Mouse (Mus musculus) neural tube, embryonic 12.5 days (tissue): ENCODE results near the gene Dnm1. TPM values are rescaled to one million over a fixed set of nuclear protein-coding genes. Genes with fewer than 3 reads are reported as not detected.

Experiments used
- ATAC-seq: fragments of 200-750 bp; cut with Nextera tagmentation; 2 replicates; pipeline ENCODE4 v1.8.0; 2017; ENCODE audit warnings: low read depth, mild to moderate bottlenecking, moderate TSS enrichment, moderate library complexity; ENCODE audit not compliant: low FRiP score
- H3K27ac ChIP-seq: fragments of 300-500 bp; sonication (generic); 2 replicates; pipeline ENCODE4 v1.5.1; 2016
- H3K27me3 ChIP-seq: fragments of 300-500 bp; sonication (generic); replicated peaks from 2 replicates; pipeline ENCODE4 v1.6.1; 2016; ENCODE audit warnings: mild to moderate bottlenecking
- H3K36me3 ChIP-seq: fragments of 300-500 bp; sonication (generic); 2 replicates; pipeline ENCODE4 v1.6.1; 2016; ENCODE audit warnings: mild to moderate bottlenecking
- H3K4me1 ChIP-seq: fragments of 300-500 bp; sonication (generic); 2 replicates; pipeline ENCODE4 v1.6.1; 2016
- H3K4me2 ChIP-seq: fragments of 300-500 bp; sonication (generic); replicated peaks from 2 replicates; pipeline ENCODE4 v1.6.1; 2016; ENCODE audit warnings: mild to moderate bottlenecking
- H3K4me3 ChIP-seq: fragments of 300-500 bp; sonication (generic); 2 replicates; pipeline ENCODE4 v1.5.1; 2016
- H3K9ac ChIP-seq: fragments of 300-500 bp; sonication (generic); 2 replicates; pipeline ENCODE4 v1.6.1; 2016; ENCODE audit warnings: mild to moderate bottlenecking
- H3K9me3 ChIP-seq: fragments of 300-500 bp; sonication (generic); 2 replicates; pipeline ENCODE4 v1.6.1; 2016; ENCODE audit warnings: mild to moderate bottlenecking
- WGBS: fragments of 180-500 bp; shearing (Covaris S2); methylation state at CpG from one replicate; pipeline ENCODE4 v1.1.7; 2016; 5-methylcytosine and 5-hydroxymethylcytosine counted together
- polyA plus RNA-seq: library from polyadenylated mRNA; unstranded; fragments of >200 nt; fragmentation: Nextera tagmentation; extraction: Ambion mirVana; gene quantifications from 2 replicates; pipeline ENCODE4 v1.2.1, GENCODE M21; 2016

The Dnm1 gene
- polyA plus RNA-seq, 1 experiment from 2014 or later: 41.1 TPM

DNA sequence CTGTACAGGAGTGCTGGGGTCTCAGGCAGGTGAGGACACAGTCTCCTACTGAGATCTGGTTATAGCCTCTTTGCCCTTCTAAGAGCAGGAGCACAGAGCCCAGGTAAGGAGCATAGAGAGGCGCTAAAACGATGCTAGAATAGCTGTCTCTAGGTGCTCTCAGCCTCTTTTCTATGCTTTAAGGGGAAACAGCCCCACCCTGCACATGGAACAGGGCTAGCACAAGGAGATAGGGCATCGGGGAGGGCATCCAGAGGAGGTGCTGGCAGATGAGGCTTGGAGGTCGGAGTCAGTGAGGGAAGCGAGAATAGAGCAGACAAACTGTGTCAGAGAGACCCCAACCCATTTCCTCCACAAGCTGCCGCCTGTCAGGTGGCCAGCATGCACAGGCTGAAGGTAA, 6.1 kb downstream of the Dnm1 start:
- Histone ChIP-seq H3K9ac (no peak overlapping the region), H3K4me2 (no peak overlapping the region), H3K4me1 (peaks cover 28% of the 10 kb centered on the region), H3K27me3 (0 out of 2 replicates have a peak, but pooled peaks cover 4% of the 10 kb centered on the region), H3K9me3 (no peaks in the 10 kb centered on the region), H3K4me3 (no peak overlapping the region), H3K27ac (no peak overlapping the region), H3K36me3 (no peaks in the 10 kb centered on the region)
- WGBS: 76% methylated on average over 6 of the region's 6 CpGs
- no peak for ATAC-seq

DNA sequence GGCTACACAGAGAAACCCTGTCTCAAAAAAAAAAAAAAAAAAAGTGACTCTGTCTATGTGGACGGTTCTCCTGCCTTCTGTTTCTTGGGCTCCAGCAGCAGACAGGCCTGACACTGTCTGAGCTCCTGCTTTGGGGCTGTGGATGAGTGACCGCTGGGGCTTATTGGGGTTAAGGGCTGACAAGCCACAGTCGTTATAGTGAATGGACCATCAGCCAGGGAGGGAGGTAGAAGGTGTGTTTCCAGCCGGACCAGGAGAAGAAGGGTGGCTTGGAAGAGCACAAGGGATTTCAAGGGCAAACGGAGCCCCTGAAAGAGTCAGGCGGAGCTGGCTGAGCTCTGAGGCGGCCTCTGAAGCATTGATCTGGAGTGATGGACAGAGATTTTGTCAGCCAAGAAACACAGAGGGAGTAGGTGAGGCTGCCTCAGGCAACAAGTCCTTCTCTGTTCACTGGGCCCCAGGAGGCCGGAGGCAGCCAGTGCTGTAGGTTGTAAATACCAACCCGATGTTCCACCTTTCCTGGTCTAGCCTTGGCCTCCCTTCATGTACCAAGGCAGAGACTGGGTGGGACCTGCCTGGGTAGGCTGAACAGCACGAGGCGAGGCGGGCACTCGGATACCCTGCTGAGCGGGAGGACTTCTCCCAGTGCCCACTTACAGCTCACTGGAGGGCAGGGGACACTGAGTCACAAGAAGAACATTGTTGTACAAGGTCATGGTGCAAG, 8.4 kb downstream of the Dnm1 start:
- Histone ChIP-seq H3K4me2 (no peak overlapping the region), H3K36me3 (peaks cover 4% of the 10 kb centered on the region; the same call in 1 of the 2 replicates), H3K9ac (no peak overlapping the region), H3K27me3 (no peaks in the 10 kb centered on the region), H3K27ac (no peak overlapping the region), H3K4me3 (no peak overlapping the region), H3K9me3 (no peaks in the 10 kb centered on the region), H3K4me1 (peaks cover 8% of the 10 kb centered on the region)
- 67% methylated on average over 14 of the region's 14 CpGs for WGBS
- no peak for ATAC-seq

DNA sequence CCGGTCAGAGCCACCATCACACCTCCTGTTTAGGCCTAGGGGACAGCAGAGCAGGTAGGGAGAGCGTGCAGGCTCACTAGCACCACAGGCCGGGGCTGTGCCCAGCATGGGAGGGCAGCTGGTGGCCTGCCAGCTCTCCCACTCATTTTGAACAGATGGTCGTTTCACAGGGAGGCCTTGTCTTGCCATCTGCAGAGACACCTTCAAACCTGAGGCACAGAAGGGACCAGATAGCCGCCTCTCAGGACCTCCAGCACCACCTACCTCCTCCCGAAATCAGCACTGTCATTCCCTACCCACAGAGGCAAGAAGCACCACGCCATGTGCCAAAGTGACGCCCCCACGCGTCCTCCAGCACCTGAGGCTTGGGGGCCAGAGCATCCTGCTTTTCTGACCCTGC, 9.1 kb downstream of the Dnm1 start:
- no peak for ATAC-seq
- WGBS: 80% methylated on average over 10 of the region's 10 CpGs
- Histone ChIP-seq H3K4me2 (no peak overlapping the region), H3K4me3 (no peak overlapping the region), H3K9ac (no peak overlapping the region), H3K36me3 (peaks cover 5% of the 10 kb centered on the region; the same call in 1 of the 2 replicates), H3K4me1 (peaks cover 6% of the 10 kb centered on the region), H3K27me3 (no peaks in the 10 kb centered on the region), H3K27ac (no peak overlapping the region), H3K9me3 (no peaks in the 10 kb centered on the region)

DNA sequence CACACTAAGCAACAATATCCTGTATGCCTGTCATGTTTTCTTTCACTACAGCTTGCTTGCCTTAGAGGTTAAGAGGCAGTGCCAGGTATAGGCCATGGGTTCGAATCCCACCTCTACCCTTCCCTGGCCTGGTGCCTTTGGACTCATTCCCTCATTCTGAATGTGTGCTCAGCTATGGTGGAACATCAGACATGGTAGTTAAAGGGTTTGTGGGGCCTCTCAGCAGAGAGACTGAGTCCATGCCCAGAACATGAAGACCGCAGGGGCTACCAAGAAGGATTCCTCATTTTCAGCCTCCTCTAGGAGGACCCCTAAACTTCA, 9.8 kb downstream of the Dnm1 start:
- peaks cover 6% of the 10 kb centered on the region for H3K4me1 ChIP-seq
- WGBS: 94% methylated on average over 2 of the region's 2 CpGs
- ATAC-seq: no peak
- H3K27me3 ChIP-seq: no peaks in the 10 kb centered on the region
- no peaks in the 10 kb centered on the region for H3K9me3 ChIP-seq
- H3K9ac ChIP-seq: no peak overlapping the region
- H3K36me3 ChIP-seq: peaks cover 5% of the 10 kb centered on the region; the same call in 1 of the 2 replicates
- no peak overlapping the region for H3K4me3 ChIP-seq
- H3K4me2 ChIP-seq: no peak overlapping the region
- no peak overlapping the region for H3K27ac ChIP-seq

DNA sequence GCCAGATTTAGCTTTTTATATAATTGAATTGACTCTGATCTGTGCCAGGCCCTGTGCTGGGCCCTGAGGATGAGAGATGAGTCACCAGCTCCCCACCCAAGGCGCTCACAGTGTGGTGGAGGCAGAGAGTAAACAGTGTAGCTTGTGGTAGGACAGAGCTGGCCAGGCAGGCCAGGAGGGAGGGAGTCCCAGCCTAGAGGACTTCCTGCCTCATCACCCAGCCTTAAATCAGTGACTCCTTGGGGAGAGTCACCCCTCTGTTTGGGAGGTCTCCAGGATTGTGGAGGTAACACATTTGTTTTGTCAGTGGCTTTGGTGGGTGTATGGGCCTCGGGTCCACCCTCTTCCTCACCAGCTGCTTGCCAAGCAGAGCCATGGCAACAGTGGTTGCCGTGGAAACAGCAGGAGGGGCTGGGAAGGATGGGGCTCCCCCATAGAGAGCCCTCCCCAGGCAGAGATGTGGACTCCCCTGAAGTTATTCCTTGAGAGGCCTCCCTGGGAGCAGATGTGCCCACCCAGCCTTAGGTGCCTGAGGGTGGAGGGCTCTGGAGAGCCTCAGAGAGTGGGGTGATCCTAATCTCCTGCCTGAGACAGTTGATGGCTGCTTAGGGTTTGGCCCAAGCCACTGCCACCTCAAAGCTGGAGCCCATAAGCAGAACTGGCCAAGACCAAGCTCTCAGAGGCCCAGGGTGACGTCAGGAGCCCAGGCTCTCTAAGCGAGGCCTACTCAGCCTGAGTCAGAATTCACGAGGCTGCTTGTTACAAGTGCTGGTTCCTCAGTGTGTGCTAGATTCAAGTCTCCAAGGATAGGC, 10.4 kb downstream of the Dnm1 start:
- Histone ChIP-seq H3K4me1 (peaks cover 6% of the 10 kb centered on the region), H3K4me2 (no peak overlapping the region), H3K4me3 (no peak overlapping the region), H3K27ac (no peak overlapping the region), H3K27me3 (no peaks in the 10 kb centered on the region), H3K36me3 (peaks cover 9% of the 10 kb centered on the region; the same call in 1 of the 2 replicates), H3K9me3 (no peaks in the 10 kb centered on the region), H3K9ac (no peak overlapping the region)
- WGBS: 74% methylated on average over 6 of the region's 6 CpGs
- ATAC-seq: no peak

DNA sequence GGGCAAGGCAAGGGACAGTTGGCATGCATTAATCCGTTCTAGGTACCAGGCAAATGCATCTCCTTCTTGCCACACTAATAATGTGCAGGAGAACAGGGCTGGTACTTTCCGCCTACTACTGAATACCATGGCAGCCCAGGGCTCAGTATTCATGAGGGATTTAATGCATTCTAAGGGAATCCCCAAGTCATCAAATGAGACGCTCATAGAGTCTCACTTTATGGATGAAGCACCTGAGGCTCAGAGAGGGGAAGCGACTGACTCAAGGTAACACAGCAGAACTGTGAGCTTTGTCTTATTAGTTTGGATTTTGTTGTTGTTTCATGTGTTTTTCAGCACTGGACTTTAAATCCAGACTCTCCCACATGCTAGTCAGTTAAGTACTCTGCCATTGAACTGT, 11.1 kb downstream of the Dnm1 start:
- no peaks in the 10 kb centered on the region for H3K9me3 ChIP-seq
- H3K36me3 ChIP-seq: peaks cover 9% of the 10 kb centered on the region; the same call in 1 of the 2 replicates
- H3K4me3 ChIP-seq: no peak overlapping the region
- no peak for ATAC-seq
- H3K27me3 ChIP-seq: no peaks in the 10 kb centered on the region
- H3K4me1 ChIP-seq: peaks cover 6% of the 10 kb centered on the region
- H3K9ac ChIP-seq: no peak overlapping the region
- 85% methylated on average over 4 of the region's 4 CpGs for WGBS
- H3K4me2 ChIP-seq: no peak overlapping the region
- no peak overlapping the region for H3K27ac ChIP-seq

DNA sequence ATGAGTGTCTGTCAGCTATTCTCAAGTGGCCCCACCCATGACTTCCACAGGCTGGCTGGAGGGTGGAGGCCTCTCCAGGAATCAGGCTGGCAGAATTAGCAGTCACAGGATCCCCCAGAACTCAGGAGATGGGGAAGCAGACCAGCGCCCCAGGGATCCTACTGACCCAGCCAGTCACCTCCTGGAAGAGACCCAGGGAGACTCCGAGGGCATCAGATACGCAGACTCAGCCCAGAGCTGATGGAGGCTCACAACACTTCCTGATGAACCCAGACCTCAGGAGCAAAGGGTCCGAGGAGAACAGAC, 11.6 kb downstream of the Dnm1 start:
- H3K4me1 ChIP-seq: peaks cover 6% of the 10 kb centered on the region
- no peaks in the 10 kb centered on the region for H3K27me3 ChIP-seq
- no peaks in the 10 kb centered on the region for H3K9me3 ChIP-seq
- 84% methylated on average over 4 of the region's 4 CpGs for WGBS
- H3K4me3 ChIP-seq: no peak overlapping the region
- ATAC-seq: no peak
- no peak overlapping the region for H3K4me2 ChIP-seq
- H3K36me3 ChIP-seq: peaks cover 9% of the 10 kb centered on the region; the same call in 1 of the 2 replicates
- H3K9ac ChIP-seq: no peak overlapping the region
- no peak overlapping the region for H3K27ac ChIP-seq

DNA sequence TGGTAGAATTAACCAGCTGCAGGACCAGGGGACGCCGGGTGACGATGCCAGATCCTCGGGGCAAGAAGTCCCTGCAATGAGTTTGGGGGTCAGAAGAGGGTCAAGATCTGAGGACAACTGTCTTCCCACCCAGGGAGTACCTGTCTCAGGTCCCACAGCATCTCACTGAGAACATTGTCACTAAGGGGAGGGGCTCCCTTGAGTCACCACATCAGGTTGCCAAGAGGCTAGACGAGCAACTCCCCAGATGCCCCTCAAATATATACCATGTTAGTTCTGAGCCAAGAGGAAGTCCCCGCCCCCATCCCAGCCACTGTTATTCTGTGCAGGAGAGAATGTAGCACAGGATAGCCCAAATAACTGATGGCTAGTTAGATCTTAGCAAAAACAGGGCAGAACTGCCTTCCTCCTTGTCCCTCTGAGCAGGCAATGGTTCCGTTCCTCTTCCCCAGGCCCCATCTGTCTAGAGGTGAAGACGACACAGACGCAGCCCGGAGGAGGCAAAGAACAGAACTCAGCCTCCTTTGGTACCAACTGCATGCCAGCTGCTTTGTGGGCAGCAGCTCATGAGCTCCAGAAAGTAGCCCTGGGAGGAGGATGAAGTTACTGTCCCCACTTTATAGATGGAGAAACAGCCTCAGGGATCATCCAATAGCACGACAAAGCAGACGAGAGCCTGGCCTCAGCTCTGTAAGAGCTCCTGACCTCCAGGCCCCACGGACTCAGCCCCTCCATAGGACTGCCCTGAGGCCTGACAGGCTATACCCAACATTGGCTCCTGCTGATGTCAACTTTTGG, 12.1 kb downstream of the Dnm1 start:
- Histone ChIP-seq H3K4me3 (no peak overlapping the region), H3K9ac (no peak overlapping the region), H3K4me1 (peaks cover 6% of the 10 kb centered on the region), H3K9me3 (no peaks in the 10 kb centered on the region), H3K36me3 (peaks cover 12% of the 10 kb centered on the region; the same call in 1 of the 2 replicates), H3K27me3 (no peaks in the 10 kb centered on the region), H3K4me2 (no peak overlapping the region), H3K27ac (no peak overlapping the region)
- ATAC-seq: no peak
- WGBS: 83% methylated on average over 13 of the region's 13 CpGs

DNA sequence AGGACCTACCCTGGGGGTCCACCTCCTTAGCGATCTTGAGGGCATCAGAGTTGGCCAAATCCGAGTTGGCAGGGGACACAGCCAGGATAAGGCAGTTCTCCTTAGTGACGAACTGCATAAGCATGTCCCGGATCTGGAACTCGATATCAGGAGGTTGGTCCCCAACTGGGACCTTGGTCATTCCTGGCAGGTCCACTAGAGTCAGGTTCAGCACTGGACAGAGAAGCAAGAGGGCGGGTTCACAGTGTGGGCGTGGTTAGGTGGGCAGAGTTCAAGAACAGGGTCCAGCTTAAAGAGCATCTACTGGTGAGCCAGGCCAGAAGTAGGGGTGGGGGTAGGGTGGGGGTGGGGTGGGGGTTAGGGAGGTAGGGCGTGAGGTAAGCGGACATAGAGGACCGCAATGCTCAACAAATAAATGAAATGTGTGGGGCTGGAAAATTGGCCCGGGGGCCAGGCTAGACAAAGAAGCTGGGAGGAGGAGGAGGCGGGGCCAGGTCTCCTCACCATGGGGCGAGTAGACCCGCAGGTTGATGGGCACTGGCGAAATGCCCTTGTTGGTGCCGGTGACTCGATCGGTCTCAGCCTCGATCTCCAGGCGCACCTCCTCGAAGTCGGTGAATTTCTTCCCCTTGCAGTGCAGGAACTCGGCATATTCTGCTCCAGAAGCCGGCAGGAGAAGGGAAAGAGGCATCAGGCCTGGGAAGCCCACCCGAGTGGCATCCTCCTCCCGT, 13.1 kb downstream of the Dnm1 start:
- H3K4me2 ChIP-seq: no peak overlapping the region
- ATAC-seq: no peak
- peaks cover 19% of the 10 kb centered on the region for H3K36me3 ChIP-seq
- H3K4me3 ChIP-seq: no peak overlapping the region
- peaks cover 6% of the 10 kb centered on the region for H3K4me1 ChIP-seq
- no peaks in the 10 kb centered on the region for H3K27me3 ChIP-seq
- no peak overlapping the region for H3K9ac ChIP-seq
- H3K27ac ChIP-seq: no peak overlapping the region
- 34% methylated on average over 26 of the region's 26 CpGs for WGBS
- no peaks in the 10 kb centered on the region for H3K9me3 ChIP-seq

DNA sequence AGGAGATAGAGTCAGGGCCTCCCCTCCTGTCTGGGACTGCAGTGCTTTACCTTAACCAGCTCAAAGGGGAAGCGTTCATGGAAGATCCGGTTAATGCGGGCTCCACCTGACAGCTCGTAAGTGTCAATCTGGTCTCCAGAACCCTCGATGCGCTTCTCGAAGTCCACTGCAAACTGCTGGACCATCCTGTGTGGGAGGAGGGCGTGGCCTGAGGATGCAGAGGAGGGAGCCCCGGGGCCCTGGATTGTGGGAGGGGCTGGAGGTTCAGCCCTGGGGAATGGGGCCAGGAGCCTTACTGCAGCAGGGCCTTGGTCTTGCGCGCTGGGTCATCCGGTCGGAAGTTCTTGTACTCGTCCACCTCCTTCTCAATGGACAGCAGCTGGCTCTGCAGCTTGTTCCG, 17.2 kb downstream of the Dnm1 start:
- Histone ChIP-seq H3K4me1 (no peaks in the 10 kb centered on the region), H3K4me2 (no peak overlapping the region), H3K27me3 (0 out of 2 replicates have a peak, but pooled peaks cover 7% of the 10 kb centered on the region), H3K36me3 (peaks cover 32% of the 10 kb centered on the region), H3K27ac (no peak overlapping the region), H3K9ac (no peak overlapping the region), H3K9me3 (no peaks in the 10 kb centered on the region), H3K4me3 (no peak overlapping the region)
- WGBS: 55% methylated on average over 15 of the region's 15 CpGs
- no peak for ATAC-seq

DNA sequence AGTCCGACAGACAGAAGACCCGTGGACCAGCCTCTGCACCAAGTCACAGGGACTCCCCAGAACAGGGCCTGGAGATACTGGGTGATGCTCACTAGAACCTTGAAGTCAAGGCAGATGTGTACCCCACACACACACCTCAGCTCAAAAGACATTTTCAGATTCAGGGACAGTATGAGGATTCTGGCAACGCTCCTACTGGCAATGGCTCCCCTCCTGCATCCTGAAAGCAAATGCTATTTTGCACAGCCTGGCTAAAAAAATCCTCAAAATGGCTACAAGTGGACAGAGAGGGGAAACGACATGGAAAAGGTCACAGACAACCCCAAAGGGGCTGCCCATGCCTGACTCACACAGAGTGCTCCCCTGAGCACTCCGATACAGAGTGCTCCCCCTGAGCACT, 21.0 kb downstream of the Dnm1 start:
- no peak overlapping the region for H3K27ac ChIP-seq
- peaks cover 23% of the 10 kb centered on the region for H3K36me3 ChIP-seq
- ATAC-seq: no peak
- H3K4me1 ChIP-seq: peaks cover 10% of the 10 kb centered on the region
- WGBS: 90% methylated on average over 5 of the region's 5 CpGs
- H3K27me3 ChIP-seq: 0 out of 2 replicates have a peak, but pooled peaks cover 7% of the 10 kb centered on the region
- no peak overlapping the region for H3K4me2 ChIP-seq
- no peak overlapping the region for H3K4me3 ChIP-seq
- no peaks in the 10 kb centered on the region for H3K9me3 ChIP-seq
- H3K9ac ChIP-seq: no peak overlapping the region

DNA sequence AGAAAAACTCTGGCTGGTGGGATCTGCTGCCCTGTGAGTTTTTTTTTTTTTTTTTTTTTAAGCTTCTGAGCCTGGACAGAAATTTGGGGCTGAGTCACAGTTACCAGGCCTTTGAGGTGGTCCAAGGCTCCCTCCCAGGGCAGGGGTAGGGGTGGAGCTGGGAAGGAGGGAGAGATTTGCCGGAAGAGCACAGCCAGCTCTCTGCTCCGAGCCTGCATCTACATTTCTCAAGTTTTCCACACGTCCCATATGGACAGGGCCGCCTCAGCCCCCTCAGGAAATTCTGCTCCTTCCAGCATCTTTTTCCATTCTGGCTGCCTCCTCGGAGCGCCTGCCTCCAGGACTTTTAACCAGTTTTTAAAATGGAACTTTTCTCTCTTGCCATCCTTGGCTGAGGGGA, 23.6 kb downstream of the Dnm1 start:
- Histone ChIP-seq H3K4me1 (peaks cover 10% of the 10 kb centered on the region), H3K9ac (no peak overlapping the region), H3K4me2 (no peak overlapping the region), H3K4me3 (no peak overlapping the region), H3K36me3 (peaks cover 12% of the 10 kb centered on the region), H3K27ac (no peak overlapping the region), H3K9me3 (no peaks in the 10 kb centered on the region), H3K27me3 (0 out of 2 replicates have a peak, but pooled peaks cover 7% of the 10 kb centered on the region)
- 41% methylated on average over 6 of the region's 6 CpGs for WGBS
- ATAC-seq: no peak
